Mouse (Mus musculus): ENCODE measurements around the gene Pla2g6. TPM values are rescaled to one million over a fixed set of nuclear protein-coding genes. Genes with fewer than 3 reads are reported as not detected.

The Pla2g6 gene
- polyA plus RNA-seq, 2 experiments from 2014 or later: 10.3 to 12.3 TPM

GRCm38 (mm10) chr15:79322281-79322990, 5.8 kb downstream of the Pla2g6 start:
- peak; percentile 53 for ATAC-seq

- ATAC-seq: no peak
Measured at GRCm38 (mm10) chr15:79321733-79322190, 6.4 kb downstream of the Pla2g6 start.

GRCm38 (mm10) chr15:79313848-79314369, 14.3 kb downstream of the Pla2g6 start:
- no peak for ATAC-seq

GRCm38 (mm10) chr15:79307861-79308260, 20.3 kb downstream of the Pla2g6 start:
- no peak for ATAC-seq

GRCm38 (mm10) chr15:79306043-79306637, 22.1 kb downstream of the Pla2g6 start:
- no peak for ATAC-seq

GRCm38 (mm10) chr15:79304832-79305231, 23.4 kb downstream of the Pla2g6 start:
- ATAC-seq: no peak

- ATAC-seq: no peak
Measured at GRCm38 (mm10) chr15:79303725-79304124, 24.5 kb downstream of the Pla2g6 start.

- no peak for ATAC-seq
Measured at GRCm38 (mm10) chr15:79299563-79300155, 28.5 kb downstream of the Pla2g6 start.

- ATAC-seq: no peak
Measured at GRCm38 (mm10) chr15:79298553-79298952, 29.6 kb downstream of the Pla2g6 start.

GRCm38 (mm10) chr15:79292779-79293178, 35.4 kb downstream of the Pla2g6 start:
- no peak for ATAC-seq

- ATAC-seq: no peak
Measured at GRCm38 (mm10) chr15:79290340-79290739, 37.9 kb downstream of the Pla2g6 start.

- no peak for ATAC-seq
Measured at GRCm38 (mm10) chr15:79289441-79289840, 38.7 kb downstream of the Pla2g6 start.

GRCm38 (mm10) chr15:79288387-79288786, 39.8 kb downstream of the Pla2g6 start:
- ATAC-seq: no peak

GRCm38 (mm10) chr15:79287091-79287490, 41.1 kb downstream of the Pla2g6 start:
- no peak for ATAC-seq

- ATAC-seq: no peak
Measured at GRCm38 (mm10) chr15:79286141-79286540, 42.0 kb downstream of the Pla2g6 start.

GRCm38 (mm10) chr15:79285399-79285798, 42.8 kb downstream of the Pla2g6 start, which contains the start of gene Baiap2l2:
TSS of gene Baiap2l2 (minus strand) at chr15:79285537.
- no peak for ATAC-seq

- no peak for ATAC-seq
Measured at GRCm38 (mm10) chr15:79283371-79283770, 44.8 kb downstream of the Pla2g6 start.

GRCm38 (mm10) chr15:79282434-79282833, 45.8 kb downstream of the Pla2g6 start:
- no peak for ATAC-seq

GRCm38 (mm10) chr15:79281389-79281788, 46.8 kb downstream of the Pla2g6 start:
- ATAC-seq: peak; percentile 61

- no peak for ATAC-seq
Measured at GRCm38 (mm10) chr15:79280850-79281249, 47.3 kb downstream of the Pla2g6 start.

GRCm38 (mm10) chr15:79280209-79280608, 48.0 kb downstream of the Pla2g6 start:
- no peak for ATAC-seq

- ATAC-seq: no peak
Measured at GRCm38 (mm10) chr15:79277728-79278127, 50.5 kb downstream of the Pla2g6 start.

- no peak for ATAC-seq
Measured at GRCm38 (mm10) chr15:79273020-79273419, 55.2 kb downstream of the Pla2g6 start.

Measured in activated CD4-positive, CD25-positive, alpha-beta regulatory T cell, adult 4 months (primary cell).